Mouse (Mus musculus) embryonic facial prominence, embryonic 15.5 days (tissue): ENCODE data around the gene Chaf1a. TPM values are rescaled to one million over a fixed set of nuclear protein-coding genes. Genes with fewer than 3 reads are reported as not detected.
"Not testable (repeated sequence)": the region's sequence is repeated elsewhere in the genome, so short reads cannot be mapped to it uniquely, and the experiment has no call there.

ENCODE experiments used
- ATAC-seq: fragments of 200-750 bp; cut with Nextera tagmentation; 2 replicates; pipeline ENCODE4 v1.8.0; 2017; ENCODE audit warnings: low read depth, moderate TSS enrichment; ENCODE audit not compliant: insufficient number of reproducible peaks, low FRiP score, low TSS enrichment
- H3K27ac ChIP-seq: fragments of 300-500 bp; sonication (generic); replicated peaks from 2 replicates; pipeline ENCODE4 v1.5.1; 2015; ENCODE audit warnings: mild to moderate bottlenecking, inconsistent platforms
- H3K27me3 ChIP-seq: fragments of 300-500 bp; sonication (generic); 2 replicates; pipeline ENCODE4 v1.6.1; 2015; ENCODE audit warnings: inconsistent platforms
- H3K36me3 ChIP-seq: fragments of 300-500 bp; sonication (generic); 2 replicates; pipeline ENCODE4 v1.6.1; 2015; ENCODE audit warnings: mild to moderate bottlenecking, inconsistent platforms
- H3K4me1 ChIP-seq: fragments of 300-500 bp; sonication (generic); 2 replicates; pipeline ENCODE4 v1.6.1; 2015; ENCODE audit warnings: inconsistent platforms
- H3K4me2 ChIP-seq: fragments of 300-500 bp; sonication (generic); replicated peaks from 2 replicates; pipeline ENCODE4 v1.6.1; 2015; ENCODE audit warnings: mild to moderate bottlenecking, inconsistent platforms
- H3K4me3 ChIP-seq: fragments of 300-500 bp; sonication (generic); replicated peaks from 2 replicates; pipeline ENCODE4 v1.5.1; 2015; ENCODE audit warnings: mild to moderate bottlenecking, inconsistent platforms
- H3K9ac ChIP-seq: fragments of 300-500 bp; sonication (generic); 2 replicates; pipeline ENCODE4 v1.6.1; 2015; ENCODE audit warnings: inconsistent platforms
- H3K9me3 ChIP-seq: fragments of 300-500 bp; sonication (generic); replicated peaks from 2 replicates; pipeline ENCODE4 v1.6.1; 2016; ENCODE audit warnings: inconsistent platforms
- WGBS: fragments of 180-500 bp; shearing (Covaris S2); methylation state at CpG from one replicate; pipeline ENCODE4 v1.1.7; 2015; 5-methylcytosine and 5-hydroxymethylcytosine counted together
- polyA plus RNA-seq: library from polyadenylated mRNA; unstranded; fragments of >200 nt; fragmentation: Nextera tagmentation; extraction: Ambion mirVana; gene quantifications from 2 replicates; pipeline ENCODE4 v1.2.1, GENCODE M21; 2015

Chaf1a gene
- polyA plus RNA-seq, 1 experiment from 2014 or later = 23.0 TPM

DNA sequence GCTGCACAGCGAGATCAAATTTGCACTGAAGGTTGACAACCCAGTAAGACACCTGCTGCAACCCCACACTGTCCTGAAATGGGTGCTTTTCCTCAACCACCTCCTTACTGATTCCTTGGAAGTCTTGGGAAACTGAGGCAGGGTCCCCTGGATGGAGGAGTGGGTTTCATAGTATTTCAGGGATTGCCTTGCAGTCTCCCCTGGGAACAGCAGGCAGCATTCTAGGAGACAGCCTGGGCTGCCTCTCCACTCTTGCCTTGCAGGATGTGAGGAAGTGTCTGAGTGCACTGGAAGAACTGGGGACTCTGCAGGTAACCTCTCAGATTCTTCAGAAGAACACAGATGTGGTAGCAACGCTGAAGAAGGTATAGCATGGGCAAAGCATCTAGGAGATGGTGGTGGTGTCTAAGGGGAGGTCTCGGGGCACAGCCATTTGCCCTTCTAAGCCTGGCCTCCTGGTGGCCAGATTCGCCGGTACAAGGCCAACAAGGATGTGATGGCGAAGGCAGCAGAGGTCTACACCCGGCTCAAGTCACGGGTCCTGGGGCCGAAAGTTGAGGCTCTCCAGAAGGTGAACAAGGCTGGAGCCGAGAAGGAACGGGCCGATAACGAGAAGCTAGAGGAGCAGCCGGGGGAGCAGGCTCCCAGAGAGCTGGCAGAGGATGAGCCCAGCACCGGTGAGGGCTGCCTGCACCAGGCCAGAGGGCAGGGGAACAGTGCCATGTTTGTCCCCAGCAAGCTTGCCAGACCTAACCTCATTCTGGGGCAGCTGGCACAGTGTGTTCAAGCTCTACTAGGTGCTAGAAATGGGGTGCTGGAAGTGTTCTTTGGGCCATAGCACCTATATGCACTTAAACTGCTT, 58.7 kb downstream of the Chaf1a start:
- Histone ChIP-seq H3K27ac (no peak overlapping the region), H3K4me3 (no peak overlapping the region), H3K9me3 (no peaks in the 10 kb centered on the region), H3K9ac (no peak overlapping the region), H3K27me3 (no peaks in the 10 kb centered on the region), H3K36me3 (peaks cover 80% of the 10 kb centered on the region), H3K4me2 (no peak overlapping the region), H3K4me1 (no peaks in the 10 kb centered on the region)
- no peak for ATAC-seq
- WGBS = 88% methylated on average over 15 of the region's 15 CpGs

DNA sequence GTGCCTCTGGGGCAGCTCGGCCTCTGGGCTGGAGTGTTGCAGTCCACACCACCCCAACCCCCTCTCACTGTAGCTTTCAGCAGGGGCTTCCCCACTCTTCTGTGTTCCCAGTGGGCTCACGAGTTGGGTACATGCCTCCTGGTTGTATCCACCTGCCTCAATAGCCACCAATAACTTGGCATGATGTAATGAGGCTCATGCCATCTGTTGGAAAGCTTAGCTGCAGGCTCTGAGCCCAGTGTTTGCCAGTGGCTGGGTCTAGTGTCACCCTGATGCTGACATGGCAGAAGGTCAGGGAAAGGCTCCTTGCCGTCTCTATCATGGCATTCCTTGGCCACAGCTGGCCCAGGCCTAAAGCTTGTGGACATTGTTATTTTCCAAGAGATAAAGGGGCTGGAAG, 60.6 kb downstream of the Chaf1a start:
- Histone ChIP-seq H3K27me3 (no peaks in the 10 kb centered on the region), H3K4me3 (no peak overlapping the region), H3K9ac (no peak overlapping the region), H3K27ac (no peak overlapping the region), H3K4me1 (no peaks in the 10 kb centered on the region), H3K4me2 (no peak overlapping the region), H3K9me3 (no peaks in the 10 kb centered on the region), H3K36me3 (peaks cover 78% of the 10 kb centered on the region)
- ATAC-seq = no peak
- 91% methylated on average over 3 of the region's 3 CpGs for WGBS

DNA sequence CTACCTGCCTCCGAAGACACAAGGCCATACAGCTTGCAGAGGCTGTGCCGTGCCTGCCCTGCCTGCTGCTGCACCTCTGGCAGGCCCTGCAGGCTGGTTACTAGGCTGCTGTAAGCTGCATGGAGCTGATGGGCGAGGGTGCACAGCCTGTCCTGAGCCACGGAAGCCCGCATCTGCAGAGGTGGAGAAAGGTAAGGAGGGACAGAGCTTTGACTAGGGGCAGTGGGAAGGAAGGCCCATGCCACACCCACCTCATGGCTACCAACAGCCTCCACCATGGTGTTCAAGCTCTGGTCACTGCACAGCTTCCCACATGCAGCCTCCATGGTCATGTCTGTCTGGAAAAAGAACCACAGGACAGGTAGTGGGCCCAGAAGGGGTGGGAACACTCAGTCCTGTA, 61.9 kb downstream of the Chaf1a start:
- no peak for ATAC-seq
- Histone ChIP-seq H3K4me1 (no peaks in the 10 kb centered on the region), H3K4me2 (no peak overlapping the region), H3K27ac (no peak overlapping the region), H3K9me3 (no peaks in the 10 kb centered on the region), H3K9ac (no peak overlapping the region), H3K4me3 (no peak overlapping the region), H3K27me3 (no peaks in the 10 kb centered on the region), H3K36me3 (peaks cover 64% of the 10 kb centered on the region)
- 84% methylated on average over 5 of the region's 5 CpGs for WGBS

DNA sequence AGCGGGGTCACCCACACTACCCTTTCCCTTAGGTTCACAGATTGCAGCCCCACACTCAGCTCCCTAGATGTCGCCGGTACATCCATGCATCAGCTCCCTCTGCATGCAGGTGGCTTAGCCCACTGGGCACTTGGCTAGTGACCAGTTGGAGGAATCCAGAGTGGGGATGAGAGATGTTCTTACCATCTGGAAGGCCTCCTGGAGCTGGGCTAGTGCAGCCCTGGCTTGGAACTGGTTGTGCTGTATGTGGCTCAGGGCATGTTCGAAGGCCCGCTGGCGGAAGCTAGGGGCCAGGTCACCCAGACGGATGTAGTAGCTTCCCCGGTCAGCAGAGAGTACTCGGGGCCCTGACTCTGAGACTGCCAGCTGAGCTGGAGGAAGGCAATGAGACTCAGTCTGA, 62.7 kb downstream of the Chaf1a start:
- no peak for ATAC-seq
- no peak overlapping the region for H3K4me3 ChIP-seq
- H3K4me2 ChIP-seq = no peak overlapping the region
- peaks cover 56% of the 10 kb centered on the region for H3K36me3 ChIP-seq
- no peak overlapping the region for H3K27ac ChIP-seq
- H3K9ac ChIP-seq = no peak overlapping the region
- H3K27me3 ChIP-seq = no peaks in the 10 kb centered on the region
- H3K4me1 ChIP-seq = no peaks in the 10 kb centered on the region
- H3K9me3 ChIP-seq = no peaks in the 10 kb centered on the region
- WGBS = 94% methylated on average over 9 of the region's 9 CpGs

DNA sequence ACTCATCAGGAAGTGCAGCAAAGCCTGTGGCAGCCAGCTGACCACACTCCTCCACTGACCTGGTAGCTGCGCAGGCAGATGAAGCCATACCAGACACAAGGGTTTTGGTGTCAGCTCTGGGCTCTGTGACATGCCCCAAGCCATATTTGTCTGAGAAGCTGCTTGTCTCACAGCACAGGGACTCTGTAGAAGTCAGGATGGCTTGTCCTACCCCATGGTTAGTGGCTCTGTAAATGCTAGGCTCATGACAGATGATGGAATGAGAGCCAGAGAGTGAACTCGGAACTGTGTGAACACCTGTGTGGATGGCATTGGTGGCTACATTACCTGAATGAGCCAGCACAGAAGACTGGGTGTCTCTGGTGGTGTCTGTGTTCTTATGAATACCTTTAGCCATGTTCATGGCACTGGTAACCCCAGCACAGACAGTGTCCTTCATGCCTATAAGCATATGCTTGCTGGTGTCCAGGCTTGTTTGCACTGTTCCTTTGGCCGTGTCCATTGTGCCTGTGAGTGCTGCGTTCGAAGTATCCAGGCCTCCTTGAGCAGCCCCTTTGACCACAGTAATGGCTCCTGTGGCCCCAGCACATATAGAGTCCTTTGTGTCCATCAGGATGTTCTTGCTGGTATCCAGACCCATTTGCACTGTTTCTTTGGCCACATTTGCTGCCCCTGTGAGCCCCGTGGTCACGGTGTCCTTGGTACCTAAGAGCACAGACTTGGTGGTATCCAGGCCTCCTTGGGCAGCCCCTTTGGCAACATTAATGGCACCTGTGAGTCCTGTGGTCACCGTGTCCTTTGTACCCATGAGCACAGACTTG, 63.4 kb downstream of the Chaf1a start:
- 93% methylated on average over 8 of the region's 8 CpGs for WGBS
- Histone ChIP-seq H3K27ac (no peak overlapping the region), H3K9me3 (no peaks in the 10 kb centered on the region), H3K27me3 (no peaks in the 10 kb centered on the region), H3K4me3 (no peak overlapping the region), H3K4me2 (no peak overlapping the region), H3K36me3 (peaks cover 49% of the 10 kb centered on the region), H3K4me1 (no peaks in the 10 kb centered on the region), H3K9ac (no peak overlapping the region)
- no peak for ATAC-seq

DNA sequence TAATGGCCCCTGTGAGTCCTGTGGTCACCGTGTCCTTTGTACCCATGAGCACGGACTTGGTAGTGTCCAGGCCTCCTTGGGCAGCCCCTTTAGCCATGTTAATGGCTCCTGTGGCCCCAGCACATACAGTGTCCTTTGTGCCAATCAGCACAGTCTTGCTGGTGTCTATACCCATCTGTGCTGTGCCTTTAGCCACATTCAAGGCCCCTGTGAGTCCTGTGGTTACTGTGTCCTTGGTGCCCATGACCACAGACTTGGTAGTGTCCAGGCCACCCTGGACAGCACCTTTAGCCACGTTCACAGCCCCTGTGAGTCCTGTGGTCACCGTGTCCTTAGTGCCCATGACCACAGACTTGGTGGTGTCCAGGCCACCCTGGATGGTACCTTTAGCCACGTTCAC, 64.6 kb downstream of the Chaf1a start:
- H3K9me3 ChIP-seq, H3K4me1 ChIP-seq, H3K4me2 ChIP-seq, ATAC-seq, H3K9ac ChIP-seq, H3K4me3 ChIP-seq, H3K27me3 ChIP-seq, H3K27ac ChIP-seq: not testable (repeated sequence)
- H3K36me3 ChIP-seq = peaks cover 40% of the 10 kb centered on the region
- 92% methylated on average over 2 of the region's 5 CpGs for WGBS

DNA sequence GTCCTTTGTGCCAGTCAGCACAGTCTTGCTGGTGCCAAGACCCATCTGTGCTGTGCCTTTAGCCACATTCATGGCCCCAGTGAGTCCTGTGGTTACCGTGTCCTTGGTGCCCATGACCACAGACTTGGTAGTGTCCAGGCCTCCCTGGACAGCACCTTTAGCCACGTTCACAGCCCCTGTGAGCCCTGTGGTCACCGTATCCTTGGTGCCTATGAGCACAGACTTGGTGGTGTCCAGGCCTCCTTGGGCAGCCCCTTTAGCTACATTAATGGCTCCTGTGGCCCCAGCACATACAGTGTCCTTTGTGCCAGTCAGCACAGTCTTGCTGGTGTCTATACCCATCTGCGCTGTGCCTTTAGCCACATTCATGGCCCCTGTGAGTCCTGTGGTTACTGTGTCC, 66.2 kb downstream of the Chaf1a start:
- H3K4me1 ChIP-seq, H3K4me2 ChIP-seq, ATAC-seq, H3K27ac ChIP-seq, H3K9ac ChIP-seq, H3K4me3 ChIP-seq, H3K9me3 ChIP-seq, H3K27me3 ChIP-seq: not testable (repeated sequence)
- peaks cover 24% of the 10 kb centered on the region for H3K36me3 ChIP-seq
- WGBS = 93% methylated on average over 4 of the region's 4 CpGs

DNA sequence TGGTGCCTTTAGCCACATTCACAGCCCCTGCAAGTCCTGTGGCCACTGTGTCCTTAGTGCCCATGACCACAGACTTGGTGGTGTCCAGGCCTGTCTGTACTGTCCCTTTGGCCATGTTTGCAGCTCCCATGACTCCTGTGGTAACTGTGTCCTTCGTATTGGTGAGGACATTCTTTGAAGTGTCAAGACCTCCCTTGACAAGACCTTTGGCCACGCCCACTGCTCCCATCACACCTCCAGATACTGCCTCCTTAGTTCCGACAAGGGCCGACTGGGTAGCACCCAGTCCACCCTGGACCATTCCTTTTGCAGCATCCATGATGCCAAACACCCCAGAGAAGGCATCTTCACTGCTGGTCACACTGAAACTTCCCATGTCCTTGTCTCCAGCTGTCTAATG, 66.7 kb downstream of the Chaf1a start:
- Histone ChIP-seq H3K9ac (no peak overlapping the region), H3K27ac (no peak overlapping the region), H3K4me3 (no peak overlapping the region), H3K4me2 (no peak overlapping the region), H3K9me3 (no peaks in the 10 kb centered on the region), H3K36me3 (peaks cover 18% of the 10 kb centered on the region), H3K4me1 (no peaks in the 10 kb centered on the region), H3K27me3 (no peaks in the 10 kb centered on the region)
- 72% methylated on average over 4 of the region's 4 CpGs for WGBS
- ATAC-seq = no peak

DNA sequence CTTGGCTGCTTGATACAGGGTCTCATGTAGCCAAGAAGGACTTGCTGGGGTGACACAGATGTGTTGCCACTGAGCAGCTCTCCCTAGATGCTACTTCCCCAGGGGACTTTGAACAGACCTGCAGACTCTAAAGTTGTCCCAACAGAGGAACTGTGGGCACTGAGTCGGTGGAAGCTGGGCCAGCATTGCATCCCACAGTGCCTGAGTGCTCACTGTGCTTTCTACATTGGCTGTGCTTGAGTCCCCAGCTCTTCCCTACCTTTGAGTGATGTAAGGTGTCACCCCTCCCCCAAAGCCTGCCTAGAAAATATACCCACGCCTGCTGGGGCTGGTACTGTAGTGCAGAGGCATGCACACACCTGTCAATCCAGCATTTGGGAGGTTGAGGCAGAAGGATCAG, 67.5 kb downstream of the Chaf1a start:
- Histone ChIP-seq H3K27ac (no peak overlapping the region), H3K36me3 (peaks cover 11% of the 10 kb centered on the region), H3K9ac (no peak overlapping the region), H3K4me2 (no peak overlapping the region), H3K4me1 (no peaks in the 10 kb centered on the region), H3K4me3 (no peak overlapping the region), H3K9me3 (no peaks in the 10 kb centered on the region), H3K27me3 (no peaks in the 10 kb centered on the region)
- no peak for ATAC-seq
- WGBS = 65% methylated on average over 2 of the region's 2 CpGs

DNA sequence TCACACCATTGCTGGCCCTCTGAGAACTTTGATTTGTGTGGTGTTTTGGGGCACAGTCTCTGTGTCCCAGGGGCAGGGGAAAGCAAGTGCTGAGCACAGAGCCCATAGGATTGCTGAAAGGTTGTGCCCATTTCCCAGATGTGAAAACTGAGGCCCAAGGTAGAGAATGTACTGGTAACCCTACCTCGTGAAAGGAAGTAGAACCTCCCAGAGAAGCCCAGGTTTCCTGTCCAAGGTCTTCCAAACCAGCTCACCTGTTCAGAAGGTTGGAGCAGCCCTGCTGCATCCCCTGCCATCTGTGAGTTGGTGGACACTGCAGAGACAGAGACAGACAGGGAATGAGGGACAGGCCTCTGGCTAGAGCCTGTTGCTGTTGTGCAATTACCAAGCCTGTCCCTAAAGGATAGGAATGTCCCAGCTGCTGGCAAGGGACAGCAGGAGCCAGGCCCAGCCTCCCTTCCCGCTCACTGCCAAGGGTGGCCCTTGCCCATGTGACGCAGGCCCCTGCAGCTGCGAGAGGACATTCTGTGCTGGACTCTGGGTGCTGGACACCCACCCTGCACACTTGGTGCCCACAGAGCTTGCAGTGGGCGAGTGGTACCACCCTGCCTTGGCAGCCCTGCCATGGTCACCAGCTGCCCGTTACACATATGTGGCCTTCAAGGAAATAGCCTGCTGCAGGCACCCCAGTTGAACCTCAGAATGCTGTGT, 68.2 kb downstream of the Chaf1a start:
- Histone ChIP-seq H3K4me1 (no peaks in the 10 kb centered on the region), H3K36me3 (peaks cover 4% of the 10 kb centered on the region; the same call in 1 of the 2 replicates), H3K27ac (no peak overlapping the region), H3K4me2 (no peak overlapping the region), H3K4me3 (no peak overlapping the region), H3K9me3 (no peaks in the 10 kb centered on the region), H3K9ac (no peak overlapping the region), H3K27me3 (no peaks in the 10 kb centered on the region)
- 77% methylated on average over 6 of the region's 6 CpGs for WGBS
- no peak for ATAC-seq
